ENCODE assay signal across 19 mouse cellular contexts in the genomic region with DNA sequence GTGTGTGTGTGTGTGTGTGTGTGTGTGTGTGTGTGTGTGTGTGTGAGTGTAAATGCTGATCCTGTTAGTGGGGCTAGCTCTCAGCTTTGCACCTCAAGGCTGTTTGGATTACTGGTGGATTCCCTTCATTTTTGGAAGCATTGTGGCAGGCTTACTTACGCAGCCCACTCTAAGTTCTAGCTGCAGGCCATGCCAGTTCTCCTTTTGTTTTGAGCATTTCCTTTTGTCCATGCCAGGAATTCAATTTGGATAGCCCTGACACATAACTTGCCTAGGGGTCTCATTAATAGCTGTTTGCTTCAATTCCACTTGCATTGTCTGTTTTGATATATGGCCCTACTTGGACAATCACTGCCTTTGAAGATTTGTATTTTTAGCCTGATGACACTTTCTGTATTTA.
DNase-seq lines count a peak whose midpoint lies in the region; ATAC-seq and TF ChIP-seq lines count a peak whose summit lies in the region.
"Had no signal": no experiment of that assay in that cellular context is flagged by ENCODE, and none has a peak within 500 bp of the region (broad histone marks: within the 10 kb centered on the region; RNA-seq: fewer than 3 reads in every experiment).

No protein-coding gene starts in this region.

- no peak overlapping the region for H3K4me2 ChIP-seq in hindbrain, embryonic 11.5 days (replicated peaks; ENCODE audit: low read depth, low read length)
- H3K4me2 ChIP-seq in hindbrain, embryonic 13.5 days, result no peak overlapping the region
- H3K4me2 ChIP-seq in midbrain, embryonic 12.5 days (replicated peaks), result no peak overlapping the region
- no peak overlapping the region for H3K4me2 ChIP-seq in midbrain, postnatal 0 days (ENCODE audit: low read depth, low read length, poor library complexity, severe bottlenecking)
- H3K4me2 ChIP-seq in midbrain, embryonic 13.5 days (replicated peaks), result no peak overlapping the region
- H3K4me2 ChIP-seq: kidney, embryonic 15.5 days; limb, embryonic 12.5 days; liver, embryonic 13.5 days had no signal

- 29% methylated on average over 1 of the region's 1 CpGs for WGBS in hindbrain, embryonic 11.5 days
- 42% methylated on average over 1 of the region's 1 CpGs for WGBS in hindbrain, embryonic 13.5 days
- WGBS in midbrain, embryonic 12.5 days, result 45% methylated on average over 1 of the region's 1 CpGs
- 35% methylated on average over 1 of the region's 1 CpGs for WGBS in midbrain, postnatal 0 days
- WGBS in midbrain, embryonic 13.5 days, result 14% methylated on average over 1 of the region's 1 CpGs

- DNase-seq in hindbrain, embryonic 11.5 days (ENCODE audit: low spot score), result no peak
- DNase-seq in midbrain, postnatal 0 days (ENCODE audit: low spot score), result no peak
- peak; percentile 24 for DNase-seq in embryo, embryonic 9.5 days (ENCODE audit: extremely low spot score)
- DNase-seq in cerebellum, adult 9-10 months, result no peak
- no peak for DNase-seq in cerebellum, postnatal 4 days (ENCODE audit: low spot score in 2 of 2)
- DNase-seq: adrenal gland, postnatal 14 days; cerebellum, adult 2 months; gastrocnemius, postnatal 14 days; heart, postnatal 10 days; layer of hippocampus, adult 9-11 months; liver, embryonic 13.5 days had no signal

- TF ChIP-seq CTCF in midbrain, postnatal 0 days (IDR thresholded peaks at IDR 0.05), result no peak

- no peak overlapping the region for H3K9ac ChIP-seq in hindbrain, embryonic 11.5 days (ENCODE audit: low read depth, low read length)
- no peak overlapping the region for H3K9ac ChIP-seq in hindbrain, embryonic 13.5 days
- no peak overlapping the region for H3K9ac ChIP-seq in midbrain, embryonic 12.5 days (replicated peaks)
- H3K9ac ChIP-seq in midbrain, postnatal 0 days (replicated peaks; ENCODE audit: low read length, poor library complexity, severe bottlenecking), result no peak overlapping the region
- H3K9ac ChIP-seq in midbrain, embryonic 13.5 days (replicated peaks), result no peak overlapping the region
- H3K9ac ChIP-seq: kidney, embryonic 15.5 days; limb, embryonic 12.5 days; liver, embryonic 13.5 days had no signal

- no peaks in the 10 kb centered on the region for H3K4me1 ChIP-seq in hindbrain, embryonic 11.5 days (replicated peaks; ENCODE audit: control insufficient read depth, insufficient read depth, low read length)
- H3K4me1 ChIP-seq in hindbrain, embryonic 13.5 days (replicated peaks), result peaks cover 4% of the 10 kb centered on the region; the same call in 1 of the 2 replicates
- H3K4me1 ChIP-seq in midbrain, embryonic 12.5 days, result peaks cover 3% of the 10 kb centered on the region; the same call in 1 of the 2 replicates
- H3K4me1 ChIP-seq in midbrain, postnatal 0 days (ENCODE audit: insufficient read depth, low read length), result no peaks in the 10 kb centered on the region
- H3K4me1 ChIP-seq in midbrain, embryonic 13.5 days (replicated peaks), result peaks cover 7% of the 10 kb centered on the region; the same call in 1 of the 2 replicates
- H3K4me1 ChIP-seq: heart, embryonic 10.5 days; kidney, embryonic 15.5 days; limb, embryonic 12.5 days; liver, embryonic 13.5 days had no signal

- no peaks in the 10 kb centered on the region for H3K9me3 ChIP-seq in hindbrain, embryonic 11.5 days (ENCODE audit: control insufficient read depth, low read length)
- H3K9me3 ChIP-seq in hindbrain, embryonic 13.5 days, result no peaks in the 10 kb centered on the region
- H3K9me3 ChIP-seq in midbrain, embryonic 12.5 days, result no peaks in the 10 kb centered on the region
- H3K9me3 ChIP-seq in midbrain, postnatal 0 days (ENCODE audit: low read length), result no peaks in the 10 kb centered on the region
- no peaks in the 10 kb centered on the region for H3K9me3 ChIP-seq in midbrain, embryonic 13.5 days
- H3K9me3 ChIP-seq: heart, embryonic 10.5 days; kidney, embryonic 15.5 days; limb, embryonic 12.5 days; liver, embryonic 13.5 days had no signal

- H3K4me3 ChIP-seq in hindbrain, embryonic 11.5 days (ENCODE audit: low read depth, low read length), result no peak overlapping the region
- H3K4me3 ChIP-seq in hindbrain, embryonic 13.5 days, result no peak overlapping the region
- H3K4me3 ChIP-seq in midbrain, embryonic 12.5 days, result no peak overlapping the region
- no peak overlapping the region for H3K4me3 ChIP-seq in midbrain, postnatal 0 days (ENCODE audit: low read depth, low read length)
- no peak overlapping the region for H3K4me3 ChIP-seq in midbrain, embryonic 13.5 days (replicated peaks)
- H3K4me3 ChIP-seq: heart, embryonic 10.5 days; kidney, embryonic 15.5 days; limb, embryonic 12.5 days; liver, embryonic 13.5 days; myocyte had no signal

- H3K27ac ChIP-seq in hindbrain, embryonic 11.5 days (ENCODE audit: low read depth, low read length), result no peak overlapping the region
- no peak overlapping the region for H3K27ac ChIP-seq in hindbrain, embryonic 13.5 days
- no peak overlapping the region for H3K27ac ChIP-seq in midbrain, embryonic 12.5 days (replicated peaks)
- H3K27ac ChIP-seq in midbrain, postnatal 0 days (ENCODE audit: low read depth, low read length), result no peak overlapping the region
- H3K27ac ChIP-seq in midbrain, embryonic 13.5 days, result no peak overlapping the region
- H3K27ac ChIP-seq: heart, embryonic 10.5 days; kidney, embryonic 15.5 days; limb, embryonic 12.5 days; liver, embryonic 13.5 days had no signal

- no peaks in the 10 kb centered on the region for H3K27me3 ChIP-seq in hindbrain, embryonic 11.5 days (ENCODE audit: control insufficient read depth, insufficient read depth, low read length)
- no peaks in the 10 kb centered on the region for H3K27me3 ChIP-seq in hindbrain, embryonic 13.5 days
- H3K27me3 ChIP-seq in midbrain, embryonic 12.5 days, result no peaks in the 10 kb centered on the region
- no peaks in the 10 kb centered on the region for H3K27me3 ChIP-seq in midbrain, postnatal 0 days (ENCODE audit: insufficient read depth, low read length)
- H3K27me3 ChIP-seq in midbrain, embryonic 13.5 days, result no peaks in the 10 kb centered on the region
- H3K27me3 ChIP-seq: kidney, embryonic 15.5 days; limb, embryonic 12.5 days; liver, embryonic 13.5 days had no signal

- H3K36me3 ChIP-seq in hindbrain, embryonic 11.5 days (ENCODE audit: control insufficient read depth, insufficient read depth, low read length), result no peaks in the 10 kb centered on the region
- no peaks in the 10 kb centered on the region for H3K36me3 ChIP-seq in hindbrain, embryonic 13.5 days
- H3K36me3 ChIP-seq in midbrain, embryonic 12.5 days, result no peaks in the 10 kb centered on the region
- H3K36me3 ChIP-seq in midbrain, postnatal 0 days (ENCODE audit: insufficient read depth, low read length), result no peaks in the 10 kb centered on the region
- no peaks in the 10 kb centered on the region for H3K36me3 ChIP-seq in midbrain, embryonic 13.5 days
- H3K36me3 ChIP-seq: heart, embryonic 10.5 days; kidney, embryonic 15.5 days; limb, embryonic 12.5 days; liver, embryonic 13.5 days had no signal

- peak; percentile 62 for ATAC-seq in hindbrain, embryonic 11.5 days (ENCODE audit: low FRiP score)
- ATAC-seq in hindbrain, embryonic 13.5 days (ENCODE audit: low FRiP score), result no peak
- peak; percentile 59 for ATAC-seq in midbrain, embryonic 12.5 days (ENCODE audit: low FRiP score, low read depth)
- no peak for ATAC-seq in midbrain, postnatal 0 days (ENCODE audit: low FRiP score)
- ATAC-seq in midbrain, embryonic 13.5 days, result peak; percentile 74; the same call in 1 of the 2 replicates
- ATAC-seq: inflammation-experienced regulatory T-cells, adult 6 months had no signal

Comparison
In these comparisons a context has a peak if more than half of its experiments do, and no peak if none do; other contexts are left out.
1. ATAC-seq: peak in hindbrain, embryonic 11.5 days (single experiment), midbrain, embryonic 12.5 days (single experiment) and midbrain, embryonic 13.5 days (single experiment); none in hindbrain, embryonic 13.5 days (single experiment) and midbrain, postnatal 0 days (single experiment).